Mouse (Mus musculus) erythroblast, embryonic 14.5 days (primary cell): Measurements from ENCODE around the gene Ggct.

Source experiments
- GATA1 ChIP-seq: IDR thresholded peaks from 2 replicates; pipeline ENCODE4 v1.6.1; 2012; ENCODE audit warnings: low read length, inconsistent platforms, mixed read lengths
- TAL1 ChIP-seq: IDR thresholded peaks from 3 replicates; pipeline ENCODE4 v1.6.1; 2012; ENCODE audit warnings: low read length, inconsistent platforms, mixed read lengths

DNA sequence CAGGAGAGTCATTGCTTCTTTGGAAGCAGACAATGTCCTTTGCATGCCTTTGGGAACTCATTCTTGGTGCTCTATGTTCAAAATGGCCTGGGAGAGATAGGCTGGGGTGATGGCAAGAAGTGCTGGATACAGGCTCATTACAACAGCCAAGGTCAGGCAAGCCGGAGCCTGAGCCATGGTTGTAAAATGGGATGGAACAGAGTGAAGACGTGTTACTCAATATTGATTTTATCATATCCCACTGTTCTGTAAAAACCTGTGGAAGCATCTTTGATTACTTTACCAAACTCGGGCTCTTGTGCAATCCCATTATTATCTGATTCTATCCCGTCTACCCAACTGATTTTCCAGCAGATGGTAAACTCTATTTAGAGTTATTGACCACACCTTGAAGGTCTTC, 8.6 kb upstream of the Ggct start:
- TF ChIP-seq TAL1: no peak
- no peak for TF ChIP-seq GATA1
